ENCODE assay signal across 8 mouse cellular contexts in genomic region chr19:47731071-47731881, GRCm38 (mm10). TPM values are rescaled to one million over a fixed set of nuclear protein-coding genes. Genes with fewer than 3 reads are reported as not detected.
DNase-seq lines count a peak whose midpoint lies in the region; ATAC-seq and TF ChIP-seq lines count a peak whose summit lies in the region.

Gene Sfr1, plus strand, starts transcription at chr19:47731682.

- peaks cover 39% of the 10 kb centered on the region for H3K36me3 ChIP-seq in forebrain, embryonic 10.5 days (replicated peaks)
- H3K36me3 ChIP-seq in heart, embryonic 15.5 days: peaks cover 33% of the 10 kb centered on the region
- H3K36me3 ChIP-seq in liver, embryonic 14.5 days (replicated peaks; ENCODE audit: control insufficient read depth, insufficient read depth, low read depth): peaks cover 33% of the 10 kb centered on the region
- peaks cover 4% of the 10 kb centered on the region; the same call in 1 of the 2 replicates for H3K36me3 ChIP-seq in neural tube, embryonic 11.5 days (ENCODE audit: control insufficient read depth, insufficient read depth, low read length)
- H3K36me3 ChIP-seq in stomach, postnatal 0 days (ENCODE audit: control insufficient read depth, insufficient read depth, low read length): peaks cover 4% of the 10 kb centered on the region; the same call in 1 of the 2 replicates

- WGBS in forebrain, embryonic 10.5 days: under 1% methylated on average over 72 of the region's 72 CpGs
- under 1% methylated on average over 66 of the region's 72 CpGs for WGBS in heart, embryonic 15.5 days
- WGBS in liver, embryonic 14.5 days (ENCODE audit: insufficient replicate concordance): under 1% methylated on average over 71 of the region's 72 CpGs
- WGBS in neural tube, embryonic 11.5 days: under 1% methylated on average over 65 of the region's 72 CpGs
- WGBS in stomach, postnatal 0 days: under 1% methylated on average over 60 of the region's 72 CpGs

- peak within 1 kb of the TSS; percentile 97 for H3K27ac ChIP-seq in forebrain, embryonic 10.5 days
- H3K27ac ChIP-seq in heart, embryonic 15.5 days: peak within 1 kb of the TSS; percentile 99
- peak within 1 kb of the TSS; percentile 72 for H3K27ac ChIP-seq in liver, embryonic 14.5 days
- H3K27ac ChIP-seq in neural tube, embryonic 11.5 days (ENCODE audit: low read depth, low read length): peak within 1 kb of the TSS; percentile 88
- H3K27ac ChIP-seq in stomach, postnatal 0 days (replicated peaks): peak within 1 kb of the TSS; percentile 99

- H3K4me1 ChIP-seq in forebrain, embryonic 10.5 days: peaks cover 23% of the 10 kb centered on the region
- peaks cover 27% of the 10 kb centered on the region for H3K4me1 ChIP-seq in heart, embryonic 15.5 days (replicated peaks)
- peaks cover 8 to 10% of the 10 kb centered on the region in 2 experiments for H3K4me1 ChIP-seq in liver, embryonic 14.5 days (replicated peaks; ENCODE audit: control insufficient read depth in 2 of 2, insufficient read depth in 2 of 2, low read length in 1 of 2)
- H3K4me1 ChIP-seq in neural tube, embryonic 11.5 days (ENCODE audit: control insufficient read depth, insufficient read depth, low read length): no peaks in the 10 kb centered on the region
- H3K4me1 ChIP-seq in stomach, postnatal 0 days (replicated peaks; ENCODE audit: control insufficient read depth, insufficient read depth): 0 out of 2 replicates have a peak, but pooled peaks cover 2% of the 10 kb centered on the region

- TF ChIP-seq EP300 in liver, embryonic 14.5 days (IDR thresholded peaks at IDR 0.05; ENCODE audit: low read depth): no peak
- TF ChIP-seq EP300 in stomach, postnatal 0 days (optimal IDR thresholded peaks at IDR 0.05): peak; percentile 74

- no peaks in the 10 kb centered on the region for H3K27me3 ChIP-seq in forebrain, embryonic 10.5 days (ENCODE audit: poor library complexity, severe bottlenecking)
- H3K27me3 ChIP-seq in heart, embryonic 15.5 days: no peaks in the 10 kb centered on the region
- H3K27me3 ChIP-seq in liver, embryonic 14.5 days (ENCODE audit: control insufficient read depth, insufficient read depth, low read length): no peaks in the 10 kb centered on the region
- H3K27me3 ChIP-seq in neural tube, embryonic 11.5 days (ENCODE audit: control insufficient read depth, insufficient read depth, low read length): no peaks in the 10 kb centered on the region
- H3K27me3 ChIP-seq in stomach, postnatal 0 days (ENCODE audit: control insufficient read depth, insufficient read depth, low read length): no peaks in the 10 kb centered on the region

- H3K4me2 ChIP-seq in heart, embryonic 15.5 days: peak within 1 kb of the TSS; percentile 83
- H3K4me2 ChIP-seq in liver, embryonic 14.5 days (ENCODE audit: low read depth): peak within 1 kb of the TSS; percentile 90
- peak within 1 kb of the TSS; percentile 58 for H3K4me2 ChIP-seq in neural tube, embryonic 11.5 days (ENCODE audit: low read depth)
- H3K4me2 ChIP-seq in stomach, postnatal 0 days (replicated peaks; ENCODE audit: low read depth): peak within 1 kb of the TSS; percentile 61

- TF ChIP-seq CTCF in liver, embryonic 14.5 days (IDR thresholded peaks at IDR 0.05; ENCODE audit: low read depth): peak; percentile 59
- TF ChIP-seq CTCF in stomach, postnatal 0 days (IDR thresholded peaks at IDR 0.05; ENCODE audit: low read depth): peak; percentile 69

- DNase-seq in CD8-positive naive resting alpha-beta T cell, adult 2 months (ENCODE audit: low read depth in 2 of 2, low spot score in 2 of 2): peak; percentile 98 to 99
- DNase-seq in c-Kit-positive CD71-negative TER-119-negative erythroid progenitor cells, embryonic 14.5 days (ENCODE audit: low read depth): peak; percentile 89
- DNase-seq in forebrain, embryonic 10.5 days (ENCODE audit: extremely low spot score, low spot score): peak; percentile 97
- DNase-seq in kidney, postnatal 25 days: peak; percentile 99 to 100
- DNase-seq in liver, embryonic 14.5 days (ENCODE audit: low read depth in 3 of 3, low spot score in 3 of 3): peak; percentile 92 to 94 (median 93)
- peak; percentile 100 for DNase-seq in neural tube, embryonic 11.5 days (ENCODE audit: low spot score)
- DNase-seq in stomach, postnatal 0 days (ENCODE audit: low spot score): peak; percentile 99

- H3K4me3 ChIP-seq in forebrain, embryonic 10.5 days: peak within 1 kb of the TSS; percentile 60
- peak within 1 kb of the TSS; percentile 72 for H3K4me3 ChIP-seq in heart, embryonic 15.5 days
- H3K4me3 ChIP-seq in liver, embryonic 14.5 days (ENCODE audit: insufficient read depth in 1 of 2, low read depth in 2 of 2, low read length in 2 of 2): peak within 1 kb of the TSS; percentile 87 to 89
- peak within 1 kb of the TSS; percentile 71 for H3K4me3 ChIP-seq in neural tube, embryonic 11.5 days (ENCODE audit: low read depth, low read length)
- peak within 1 kb of the TSS; percentile 71 for H3K4me3 ChIP-seq in stomach, postnatal 0 days (ENCODE audit: low read depth, low read length)

- no peaks in the 10 kb centered on the region for H3K9me3 ChIP-seq in forebrain, embryonic 10.5 days
- no peaks in the 10 kb centered on the region for H3K9me3 ChIP-seq in heart, embryonic 15.5 days (replicated peaks)
- H3K9me3 ChIP-seq in liver, embryonic 14.5 days (ENCODE audit: control insufficient read depth, low read length): no peaks in the 10 kb centered on the region
- H3K9me3 ChIP-seq in neural tube, embryonic 11.5 days (ENCODE audit: control insufficient read depth, low read length): no peaks in the 10 kb centered on the region
- no peaks in the 10 kb centered on the region for H3K9me3 ChIP-seq in stomach, postnatal 0 days (ENCODE audit: control insufficient read depth, low read length)

- H3K9ac ChIP-seq in heart, embryonic 15.5 days: peak within 1 kb of the TSS; percentile 72
- H3K9ac ChIP-seq in liver, embryonic 14.5 days (replicated peaks): peak within 1 kb of the TSS; percentile 85
- H3K9ac ChIP-seq in neural tube, embryonic 11.5 days (ENCODE audit: low read length): peak within 1 kb of the TSS; percentile 81
- H3K9ac ChIP-seq in stomach, postnatal 0 days (ENCODE audit: low read length): peak within 1 kb of the TSS; percentile 79

- ATAC-seq in heart, embryonic 15.5 days (replicated peaks; ENCODE audit: insufficient number of reproducible peaks, insufficient read depth, low FRiP score, low read depth): peak; percentile 95
- peak; percentile 96 for ATAC-seq in liver, embryonic 14.5 days (ENCODE audit: insufficient read depth)
- peak; percentile 95 for ATAC-seq in neural tube, embryonic 11.5 days (ENCODE audit: insufficient read depth, low FRiP score, low TSS enrichment)
- ATAC-seq in stomach, postnatal 0 days (ENCODE audit: low FRiP score, low TSS enrichment): peak; percentile 97

RNA-seq across cellular contexts. Expression of gene Sfr1, which starts in this region (rescaled TPM):
- polyA plus RNA-seq in forebrain, embryonic 10.5 days (2016; fragmentation: Nextera tagmentation; extraction: Ambion mirVana): 290 and 317 TPM in 2 replicates
- polyA plus RNA-seq in heart, embryonic 15.5 days (2015; fragmentation: Nextera tagmentation; extraction: Ambion mirVana): 173 and 175 TPM in 2 replicates
- 32.6 and 35.5 TPM in 2 replicates for polyA plus RNA-seq in liver, embryonic 14.5 days (2012; rRNA removed)
- polyA plus RNA-seq in liver, embryonic 14.5 days (2014; fragmentation: Nextera tagmentation; extraction: Ambion mirVana): 73.7 and 77.2 TPM in 2 replicates
- 295 and 303 TPM in 2 replicates for polyA plus RNA-seq in neural tube, embryonic 11.5 days (2014; fragmentation: Nextera tagmentation; extraction: Ambion mirVana)
- 181 and 186 TPM in 2 replicates for polyA plus RNA-seq in stomach, postnatal 0 days (2015; fragmentation: Nextera tagmentation; extraction: Ambion mirVana)

Comparison
In these comparisons a context has a peak if more than half of its experiments do, and no peak if none do; other contexts are left out.
1. Peak in every context shown above with its lines: DNase-seq, ATAC-seq, H3K4me3 ChIP-seq and H3K27ac ChIP-seq.